Mouse (Mus musculus): ENCODE results near the gene Nfib. TPM values are rescaled to one million over a fixed set of nuclear protein-coding genes. Genes with fewer than 3 reads are reported as not detected.

Nfib gene
- polyA plus RNA-seq, 1 experiment from 2014 or later, result 60.1 TPM

DNA sequence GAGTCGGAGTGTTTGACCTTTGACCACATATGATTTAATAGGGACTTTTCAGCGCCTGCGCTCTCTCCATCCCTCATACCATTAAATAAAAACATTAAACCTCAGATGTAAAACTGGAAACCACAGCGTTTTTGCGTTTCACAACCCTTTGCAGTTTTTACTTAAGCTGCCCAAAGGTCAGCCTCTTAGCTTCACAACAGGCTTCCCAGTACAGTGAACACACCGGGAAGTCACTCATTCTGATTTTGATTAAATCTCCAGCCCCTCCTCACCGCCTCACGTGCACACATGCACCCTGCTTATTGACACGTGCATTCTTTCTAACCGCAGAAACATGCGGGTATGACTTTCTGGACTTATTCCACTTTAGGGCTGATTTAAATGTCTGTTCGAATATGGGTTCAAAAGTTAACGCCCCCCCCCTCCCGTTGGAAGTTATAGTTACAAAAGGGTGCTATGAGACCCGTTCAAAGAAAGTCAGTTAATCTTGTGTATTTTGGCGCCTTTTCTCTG is 194.5 kb downstream of the Nfib start:
- no peaks in the 10 kb centered on the region for H3K27me3 ChIP-seq (ENCODE audit: control insufficient read depth, insufficient read depth, low read length)
- H3K4me2 ChIP-seq (ENCODE audit: low read depth, low read length), result peak overlapping the region; percentile 86
- no peak for ATAC-seq (ENCODE audit: insufficient read depth, low FRiP score)
- H3K4me1 ChIP-seq (ENCODE audit: control insufficient read depth, insufficient read depth, low read length), result peaks cover 32% of the 10 kb centered on the region
- no peaks in the 10 kb centered on the region for H3K36me3 ChIP-seq (ENCODE audit: control insufficient read depth, insufficient read depth, low read length)
- H3K27ac ChIP-seq (ENCODE audit: low read length), result peak overlapping the region; percentile 98
- peak overlapping the region; percentile 79 for H3K9ac ChIP-seq (ENCODE audit: low read length)
- peak overlapping the region; percentile 59 for H3K4me3 ChIP-seq (replicated peaks; ENCODE audit: low read length)
- no peaks in the 10 kb centered on the region for H3K9me3 ChIP-seq (replicated peaks; ENCODE audit: control insufficient read depth, low read length)
- 7% methylated on average over 16 of the region's 16 CpGs for WGBS

GRCm38 (mm10) chr4:82509771-82510170 is 195.8 kb downstream of the Nfib start:
- WGBS, result 31% methylated on average over 4 of the region's 4 CpGs
- Histone ChIP-seq H3K4me3 (replicated peaks; ENCODE audit: low read length) (0 out of 2 replicates have a peak overlapping the region, but pooled peaks have one; percentile 1), H3K4me1 (ENCODE audit: control insufficient read depth, insufficient read depth, low read length) (peaks cover 32% of the 10 kb centered on the region), H3K36me3 (ENCODE audit: control insufficient read depth, insufficient read depth, low read length) (no peaks in the 10 kb centered on the region), H3K9ac (ENCODE audit: low read length) (peak overlapping the region; percentile 1; the same call in 1 of the 2 replicates), H3K27ac (ENCODE audit: low read length) (peak overlapping the region; percentile 100), H3K27me3 (ENCODE audit: control insufficient read depth, insufficient read depth, low read length) (no peaks in the 10 kb centered on the region), H3K4me2 (ENCODE audit: low read depth, low read length) (peak overlapping the region; percentile 95), H3K9me3 (replicated peaks; ENCODE audit: control insufficient read depth, low read length) (no peaks in the 10 kb centered on the region)
- ATAC-seq (ENCODE audit: insufficient read depth, low FRiP score), result no peak

- Histone ChIP-seq H3K4me2 (ENCODE audit: low read depth, low read length) (peak overlapping the region; percentile 95), H3K4me3 (replicated peaks; ENCODE audit: low read length) (0 out of 2 replicates have a peak overlapping the region, but pooled peaks have one; percentile 1)
Observed at GRCm38 (mm10) chr4:82509166-82509767, 196.3 kb downstream of the Nfib start.

GRCm38 (mm10) chr4:82508281-82508687 is 197.3 kb downstream of the Nfib start:
- ATAC-seq (ENCODE audit: insufficient read depth, low FRiP score), result no peak
- peak overlapping the region; percentile 98 for H3K4me3 ChIP-seq (replicated peaks; ENCODE audit: low read length)
- peak overlapping the region; percentile 100 for H3K27ac ChIP-seq (ENCODE audit: low read length)
- H3K4me1 ChIP-seq (ENCODE audit: control insufficient read depth, insufficient read depth, low read length), result peaks cover 32% of the 10 kb centered on the region
- H3K9me3 ChIP-seq (replicated peaks; ENCODE audit: control insufficient read depth, low read length), result no peaks in the 10 kb centered on the region
- H3K9ac ChIP-seq (ENCODE audit: low read length), result peak overlapping the region; percentile 100
- H3K36me3 ChIP-seq (ENCODE audit: control insufficient read depth, insufficient read depth, low read length), result no peaks in the 10 kb centered on the region
- H3K27me3 ChIP-seq (ENCODE audit: control insufficient read depth, insufficient read depth, low read length), result no peaks in the 10 kb centered on the region
- peak overlapping the region; percentile 95 for H3K4me2 ChIP-seq (ENCODE audit: low read depth, low read length)
- WGBS, result 20% methylated on average over 7 of the region's 7 CpGs

More at GRCm38 (mm10) chr4:82509166-82509767, 196.3 kb downstream of the Nfib start:
- Histone ChIP-seq H3K9ac (ENCODE audit: low read length) (peak overlapping the region; percentile 1; the same call in 1 of the 2 replicates), H3K9me3 (replicated peaks; ENCODE audit: control insufficient read depth, low read length) (no peaks in the 10 kb centered on the region), H3K27ac (ENCODE audit: low read length) (peak overlapping the region; percentile 100), H3K27me3 (ENCODE audit: control insufficient read depth, insufficient read depth, low read length) (no peaks in the 10 kb centered on the region), H3K36me3 (ENCODE audit: control insufficient read depth, insufficient read depth, low read length) (no peaks in the 10 kb centered on the region), H3K4me1 (ENCODE audit: control insufficient read depth, insufficient read depth, low read length) (peaks cover 32% of the 10 kb centered on the region)
- WGBS, result 32% methylated on average over 2 of the region's 2 CpGs
- no peak for ATAC-seq (ENCODE audit: insufficient read depth, low FRiP score)

- Histone ChIP-seq H3K4me3 (replicated peaks; ENCODE audit: low read length) (peak overlapping the region; percentile 98), H3K9ac (ENCODE audit: low read length) (peak overlapping the region; percentile 100), H3K36me3 (ENCODE audit: control insufficient read depth, insufficient read depth, low read length) (no peaks in the 10 kb centered on the region), H3K9me3 (replicated peaks; ENCODE audit: control insufficient read depth, low read length) (no peaks in the 10 kb centered on the region), H3K4me2 (ENCODE audit: low read depth, low read length) (peak overlapping the region; percentile 95), H3K27ac (ENCODE audit: low read length) (peak overlapping the region; percentile 100), H3K27me3 (ENCODE audit: control insufficient read depth, insufficient read depth, low read length) (no peaks in the 10 kb centered on the region), H3K4me1 (ENCODE audit: control insufficient read depth, insufficient read depth, low read length) (peaks cover 32% of the 10 kb centered on the region)
- 9% methylated on average over 15 of the region's 15 CpGs for WGBS
- ATAC-seq (ENCODE audit: insufficient read depth, low FRiP score), result no peak
Observed at GRCm38 (mm10) chr4:82507541-82508280, 197.8 kb downstream of the Nfib start.

- Histone ChIP-seq H3K4me3 (replicated peaks; ENCODE audit: low read length) (peak overlapping the region; percentile 98), H3K4me1 (ENCODE audit: control insufficient read depth, insufficient read depth, low read length) (peaks cover 27% of the 10 kb centered on the region), H3K9ac (ENCODE audit: low read length) (peak overlapping the region; percentile 100), H3K9me3 (replicated peaks; ENCODE audit: control insufficient read depth, low read length) (no peaks in the 10 kb centered on the region), H3K36me3 (ENCODE audit: control insufficient read depth, insufficient read depth, low read length) (no peaks in the 10 kb centered on the region), H3K4me2 (ENCODE audit: low read depth, low read length) (peak overlapping the region; percentile 95), H3K27me3 (ENCODE audit: control insufficient read depth, insufficient read depth, low read length) (no peaks in the 10 kb centered on the region), H3K27ac (ENCODE audit: low read length) (peak overlapping the region; percentile 100)
- ATAC-seq (ENCODE audit: insufficient read depth, low FRiP score), result peak; percentile 54
- WGBS, result 1% methylated on average over 30 of the region's 30 CpGs
Observed at GRCm38 (mm10) chr4:82506731-82507331, 198.7 kb downstream of the Nfib start.

DNA sequence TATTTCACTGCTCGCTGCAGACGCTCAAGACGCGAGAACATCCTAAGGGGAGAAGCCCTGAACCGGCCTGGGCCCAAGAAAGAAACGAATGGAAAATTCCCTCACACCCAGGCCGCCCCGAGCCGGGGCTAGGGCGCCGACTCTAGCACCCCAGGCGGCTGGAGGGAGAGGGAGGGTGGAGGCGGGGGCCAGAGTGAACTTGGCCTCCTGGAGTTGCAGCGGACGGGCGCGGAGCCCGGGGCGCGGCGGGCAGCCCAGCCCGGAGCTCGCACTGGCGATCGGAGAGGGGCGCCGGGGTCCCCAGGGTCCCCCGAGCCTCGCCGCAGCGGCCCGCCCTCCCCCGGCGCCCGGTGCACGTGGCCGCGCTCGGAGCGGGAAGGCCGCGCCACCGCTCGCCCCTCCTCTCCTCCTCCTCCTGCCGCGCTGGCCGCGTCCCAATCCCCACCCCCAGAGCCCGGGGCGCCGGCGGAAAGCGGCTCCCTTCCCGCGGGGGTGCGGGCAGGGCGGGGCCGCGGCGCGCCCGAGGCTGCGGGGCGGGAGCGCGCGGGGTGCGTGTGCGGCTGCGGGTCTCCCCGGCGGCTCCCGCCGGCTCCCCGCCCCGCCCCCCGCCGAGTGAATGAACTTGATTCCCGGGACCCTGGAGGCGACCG is 199.3 kb downstream of the Nfib start:
- Histone ChIP-seq H3K4me2 (ENCODE audit: low read depth, low read length) (peak overlapping the region; percentile 95), H3K27ac (ENCODE audit: low read length) (peak overlapping the region; percentile 100), H3K36me3 (ENCODE audit: control insufficient read depth, insufficient read depth, low read length) (no peaks in the 10 kb centered on the region), H3K27me3 (ENCODE audit: control insufficient read depth, insufficient read depth, low read length) (no peaks in the 10 kb centered on the region), H3K9me3 (replicated peaks; ENCODE audit: control insufficient read depth, low read length) (no peaks in the 10 kb centered on the region), H3K4me1 (ENCODE audit: control insufficient read depth, insufficient read depth, low read length) (peaks cover 22% of the 10 kb centered on the region), H3K4me3 (replicated peaks; ENCODE audit: low read length) (peak overlapping the region; percentile 98), H3K9ac (ENCODE audit: low read length) (peak overlapping the region; percentile 100)
- peak; percentile 87 for ATAC-seq (ENCODE audit: insufficient read depth, low FRiP score)
- WGBS, result under 1% methylated on average over 50 of the region's 81 CpGs

GRCm38 (mm10) chr4:82505121-82506031 is 200.2 kb downstream of the Nfib start:
- Histone ChIP-seq H3K36me3 (ENCODE audit: control insufficient read depth, insufficient read depth, low read length) (no peaks in the 10 kb centered on the region), H3K4me1 (ENCODE audit: control insufficient read depth, insufficient read depth, low read length) (peaks cover 20% of the 10 kb centered on the region), H3K9me3 (replicated peaks; ENCODE audit: control insufficient read depth, low read length) (no peaks in the 10 kb centered on the region), H3K4me2 (ENCODE audit: low read depth, low read length) (peak overlapping the region; percentile 95), H3K4me3 (replicated peaks; ENCODE audit: low read length) (peak overlapping the region; percentile 98), H3K27ac (ENCODE audit: low read length) (peak overlapping the region; percentile 100), H3K27me3 (ENCODE audit: control insufficient read depth, insufficient read depth, low read length) (no peaks in the 10 kb centered on the region), H3K9ac (ENCODE audit: low read length) (peak overlapping the region; percentile 100)
- peak; percentile 74 for ATAC-seq (ENCODE audit: insufficient read depth, low FRiP score)
- under 1% methylated on average over 70 of the region's 72 CpGs for WGBS
